Mouse (Mus musculus): Measurements from ENCODE around the gene Wdfy1. TPM values are rescaled to one million over a fixed set of nuclear protein-coding genes. Genes with fewer than 3 reads are reported as not detected.
A peak's percentile ranks its signal among the peaks of the same experiment; 100 is the strongest.

Wdfy1 gene
- total RNA-seq, 2 experiments from 2014 or later = 20.6 to 27.9 TPM

DNA sequence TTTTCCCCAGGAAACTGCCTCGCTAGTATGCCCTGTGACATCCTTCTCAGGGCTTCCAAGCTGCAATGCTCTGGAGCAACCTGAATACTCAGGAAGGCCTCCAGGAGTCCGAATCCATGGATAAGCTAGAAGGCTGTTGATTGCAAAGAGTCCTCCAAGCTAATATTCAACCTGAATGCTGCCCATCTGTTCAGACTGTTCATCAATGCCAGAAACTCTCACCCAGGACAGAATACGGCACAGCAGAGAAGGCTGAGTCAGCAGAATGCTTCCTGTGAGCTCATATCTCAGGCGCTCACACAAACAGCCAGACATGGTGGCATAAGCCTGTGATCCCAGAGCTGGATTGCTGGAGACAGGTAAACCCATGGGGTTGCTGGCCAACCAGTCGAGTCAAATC lies 62.9 kb downstream of the Wdfy1 start:
- no peak for DNase-seq (ENCODE audit: low spot score in 2 of 2)

DNA sequence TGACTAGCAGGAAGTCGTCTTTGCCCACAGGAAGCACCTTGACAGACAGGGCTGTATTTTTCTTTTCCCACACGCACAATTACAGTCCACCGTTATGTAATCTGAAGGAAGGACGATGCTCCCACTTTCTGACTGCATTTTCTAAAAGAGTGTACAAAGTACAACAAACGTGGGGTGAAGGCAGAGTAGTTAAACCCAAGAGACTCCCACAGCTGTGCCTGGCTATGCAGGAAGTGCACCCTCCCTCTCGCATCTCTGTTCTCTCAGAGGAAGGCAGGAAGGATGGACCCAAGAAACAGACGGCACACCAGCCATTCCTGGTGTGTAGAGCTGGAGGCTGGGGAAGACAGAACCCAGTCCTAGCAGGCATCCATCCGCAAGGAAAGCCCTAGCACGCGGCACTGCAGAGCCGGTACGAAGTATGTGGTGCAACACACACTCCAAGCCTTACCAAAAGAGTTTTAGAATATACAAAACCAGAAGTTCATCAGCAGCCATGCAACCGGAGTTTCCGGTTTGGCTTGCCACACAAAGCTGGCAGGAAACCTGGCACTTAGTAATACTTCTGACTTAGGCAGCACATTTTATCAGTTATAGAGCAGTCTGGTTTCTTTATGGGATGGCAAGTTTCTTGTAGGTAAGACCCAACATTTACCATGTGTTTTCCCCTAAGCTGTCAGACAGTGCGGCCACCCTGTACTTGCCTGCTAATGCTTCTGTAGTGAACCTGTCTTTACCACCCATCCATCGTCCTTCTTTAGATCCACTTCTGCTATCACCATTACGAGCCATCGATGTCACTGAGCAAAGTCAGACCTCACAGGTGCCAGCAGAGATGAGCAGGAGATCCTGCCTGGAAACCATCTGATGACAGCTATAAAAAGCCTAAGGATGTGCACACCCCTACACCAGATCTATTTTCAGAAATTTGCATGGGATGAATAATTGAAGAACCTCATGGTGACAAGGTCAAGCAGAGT lies 64.5 kb downstream of the Wdfy1 start:
- no peak for DNase-seq (ENCODE audit: low spot score in 2 of 2)

DNA sequence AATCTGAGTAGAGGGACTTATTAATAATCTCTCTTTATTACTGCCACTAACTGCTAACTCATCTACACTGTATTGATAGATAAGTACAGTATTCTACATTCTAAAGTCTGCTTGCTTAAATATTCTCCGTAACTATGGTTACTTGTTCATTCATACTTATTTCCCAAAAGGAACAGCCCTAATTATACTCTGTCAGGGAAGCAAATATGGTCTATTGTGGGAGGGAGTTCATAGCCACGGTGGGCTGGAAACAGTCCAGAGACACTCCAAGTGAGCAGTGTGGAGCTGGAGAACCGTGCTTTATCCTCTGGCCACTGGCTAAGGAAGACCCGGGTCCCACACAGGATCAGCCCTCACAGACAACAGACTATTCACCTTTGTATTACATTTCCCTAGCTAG lies 65.3 kb downstream of the Wdfy1 start:
- DNase-seq (ENCODE audit: low spot score in 2 of 2) = no peak

DNA sequence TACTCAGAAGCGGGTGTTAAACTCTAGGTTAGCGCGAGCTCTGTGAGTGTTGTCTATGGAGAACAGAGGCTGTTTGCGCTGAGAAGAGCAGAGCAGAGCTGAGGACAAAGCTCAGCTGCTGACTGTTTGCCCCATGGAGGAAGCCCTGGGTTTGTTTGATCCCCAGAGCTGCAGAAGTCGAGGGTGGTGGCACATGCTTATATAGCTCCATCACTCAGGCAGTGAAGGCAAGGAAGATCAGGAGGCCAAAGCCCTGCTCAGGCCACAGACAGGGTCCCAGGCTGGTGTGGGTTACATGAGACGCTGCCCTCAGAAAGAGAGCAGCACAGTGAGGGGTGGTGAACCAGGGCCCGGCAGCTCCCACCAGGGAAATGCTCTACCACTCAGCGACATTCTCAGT lies 65.7 kb downstream of the Wdfy1 start:
- no peak for DNase-seq (ENCODE audit: low spot score in 2 of 2)

DNA sequence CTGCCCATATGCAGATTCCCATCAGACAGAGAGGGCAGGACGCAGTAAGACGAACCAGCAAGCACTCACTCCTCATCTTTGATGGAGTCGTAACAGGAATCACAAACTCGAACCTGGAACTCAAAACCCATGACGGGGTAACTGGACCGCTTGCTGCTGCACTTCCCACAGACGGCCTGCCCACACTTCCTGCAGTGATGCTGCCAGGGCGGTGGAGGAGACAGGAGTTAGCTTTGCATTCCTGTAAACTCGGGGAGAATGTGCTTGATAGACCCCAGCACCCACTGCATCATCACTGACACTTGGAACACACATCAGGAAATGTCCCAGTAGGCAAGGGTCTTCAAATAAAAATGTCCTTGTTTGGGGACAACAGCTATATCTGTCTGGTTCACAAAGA lies 68.6 kb downstream of the Wdfy1 start:
- no peak for DNase-seq (ENCODE audit: low spot score in 2 of 2)

DNA sequence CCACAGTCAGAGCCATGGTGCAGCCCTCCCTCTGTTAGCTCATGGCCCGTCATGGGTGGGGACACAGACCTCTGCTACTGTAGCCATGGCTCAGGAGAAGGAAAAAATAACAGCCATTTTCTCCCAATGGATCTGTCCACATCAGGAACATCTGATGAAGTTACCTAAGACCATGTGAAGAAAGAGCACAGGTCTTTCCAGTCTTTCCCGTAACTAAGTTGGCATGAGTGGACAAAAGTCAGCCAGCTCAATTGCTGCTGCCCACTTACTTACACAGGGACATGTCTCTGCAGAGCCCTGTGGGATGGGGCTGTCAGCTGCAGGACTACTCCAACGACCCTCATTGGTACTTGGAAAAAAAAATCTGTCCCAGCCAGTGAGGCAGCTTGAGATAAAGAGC lies 69.2 kb downstream of the Wdfy1 start:
- no peak for DNase-seq (ENCODE audit: low spot score in 2 of 2)

DNA sequence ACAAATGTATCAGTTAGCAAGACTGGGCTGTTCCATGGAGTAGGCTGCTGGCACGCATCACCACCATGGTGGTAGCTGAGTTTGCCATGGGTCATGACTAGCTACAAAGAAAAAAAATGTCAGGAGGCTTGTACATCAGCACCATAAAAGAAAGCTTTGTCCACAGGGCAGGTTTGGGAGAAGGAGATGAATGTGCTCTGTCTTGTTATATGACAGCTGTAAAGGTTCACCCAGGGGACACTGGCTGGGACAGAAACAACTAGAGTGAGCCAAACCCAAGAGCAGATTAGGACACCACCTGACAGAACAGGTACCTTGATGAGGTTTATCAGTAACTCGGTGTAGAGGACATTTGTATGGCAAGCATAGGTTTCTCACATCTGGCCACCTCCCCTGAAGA lies 71.3 kb downstream of the Wdfy1 start:
- DNase-seq (ENCODE audit: low spot score in 2 of 2) = no peak

DNA sequence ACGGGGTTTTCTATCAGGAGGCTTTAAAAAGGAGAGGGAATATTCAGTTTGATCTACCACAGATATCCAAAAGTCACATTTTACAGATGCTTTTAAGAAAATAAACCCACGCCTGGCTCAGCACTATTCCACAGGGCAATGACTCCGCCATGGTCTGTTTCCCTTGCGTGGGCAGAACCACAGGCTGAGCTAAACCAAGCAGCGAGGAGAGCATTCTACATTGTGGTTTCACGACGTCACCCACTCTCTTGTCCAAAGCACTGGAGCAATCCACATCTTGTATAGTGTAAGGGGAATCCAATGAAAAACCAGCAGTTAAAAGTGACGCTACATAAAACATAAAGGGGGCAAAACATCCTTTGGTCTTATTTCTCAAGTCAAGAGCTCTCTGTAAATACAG lies 72.4 kb downstream of the Wdfy1 start:
- DNase-seq (ENCODE audit: low spot score in 2 of 2) = no peak

DNA sequence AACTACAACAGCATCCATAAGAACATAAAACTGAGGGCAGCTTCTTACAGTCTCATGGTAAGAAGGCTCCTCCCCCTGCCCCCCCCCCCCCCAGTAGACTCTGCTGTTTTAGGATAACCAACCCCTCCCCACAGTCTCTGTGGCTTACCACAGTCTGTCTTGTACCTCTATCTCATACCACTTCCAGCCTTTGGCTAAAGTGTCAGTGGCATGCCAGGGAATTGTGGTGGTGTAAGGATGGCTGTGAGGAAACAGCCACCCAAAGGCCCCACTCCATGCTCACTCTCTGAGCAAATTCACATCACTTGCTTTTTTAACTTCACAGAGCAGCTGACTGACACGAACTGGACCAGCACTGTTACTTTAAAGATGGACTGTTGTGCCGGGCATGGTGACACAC lies 77.4 kb downstream of the Wdfy1 start:
- no peak for DNase-seq (ENCODE audit: low spot score in 2 of 2)

DNA sequence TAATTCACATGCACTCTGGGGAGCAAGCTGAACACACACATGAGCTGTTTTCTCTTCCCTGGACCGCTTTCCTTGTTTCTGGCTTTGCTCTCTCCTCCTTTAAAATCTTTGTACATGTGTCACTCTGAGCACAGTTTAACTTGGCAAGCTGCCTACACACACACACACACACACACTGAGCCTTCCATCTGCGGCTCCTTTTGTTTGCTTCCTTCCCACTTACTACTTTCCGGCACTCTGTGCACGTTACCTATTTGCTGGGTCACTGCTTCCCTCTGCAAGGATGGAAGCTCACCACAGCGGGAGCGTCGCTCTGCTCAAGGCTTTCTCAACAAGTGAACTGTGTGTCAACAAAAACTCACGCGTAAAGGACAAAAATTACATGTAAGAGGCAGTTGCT lies 78.6 kb downstream of the Wdfy1 start:
- DNase-seq (ENCODE audit: low spot score in 2 of 2) = no peak

DNA sequence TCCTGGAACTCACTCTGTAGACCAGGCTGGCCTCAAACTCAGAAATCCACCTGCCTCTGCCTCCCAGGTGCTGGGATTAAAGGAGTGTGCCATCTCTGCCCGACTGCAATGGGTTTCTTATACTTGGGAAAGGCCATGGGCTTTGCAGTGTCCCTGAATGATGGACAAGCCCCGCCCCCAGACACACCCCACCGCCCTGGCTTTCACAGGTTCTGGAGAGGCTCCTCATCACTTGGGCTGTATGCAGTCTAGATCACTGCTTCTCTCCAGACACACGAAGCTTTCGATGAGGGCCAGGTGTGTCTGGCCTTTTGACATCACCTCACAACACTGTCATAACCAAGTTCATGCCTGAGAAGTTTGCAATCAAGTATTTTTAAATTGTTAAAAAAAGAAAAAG lies 79.0 kb downstream of the Wdfy1 start:
- no peak for DNase-seq (ENCODE audit: low spot score in 2 of 2)

DNA sequence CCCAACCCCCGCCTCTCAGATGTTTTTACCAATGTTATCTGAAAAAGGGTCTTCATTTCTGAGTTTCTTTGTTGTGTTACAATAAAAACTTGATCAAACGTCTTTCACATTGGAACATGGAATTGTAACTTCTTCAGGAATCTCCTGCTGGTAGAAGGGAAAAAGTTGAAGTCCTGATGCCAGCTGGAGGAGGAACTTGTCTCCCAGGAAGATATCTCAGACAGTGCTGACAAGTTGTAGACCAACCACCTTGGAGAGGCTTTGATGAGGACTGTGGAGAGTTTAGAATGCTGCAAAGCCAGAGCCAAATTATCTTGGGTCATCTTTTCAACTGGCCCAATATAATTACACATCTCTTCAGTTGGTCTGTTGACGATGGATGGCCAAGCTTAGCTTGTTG lies 83.5 kb downstream of the Wdfy1 start:
- DNase-seq (ENCODE audit: low spot score in 2 of 2) = no peak

DNA sequence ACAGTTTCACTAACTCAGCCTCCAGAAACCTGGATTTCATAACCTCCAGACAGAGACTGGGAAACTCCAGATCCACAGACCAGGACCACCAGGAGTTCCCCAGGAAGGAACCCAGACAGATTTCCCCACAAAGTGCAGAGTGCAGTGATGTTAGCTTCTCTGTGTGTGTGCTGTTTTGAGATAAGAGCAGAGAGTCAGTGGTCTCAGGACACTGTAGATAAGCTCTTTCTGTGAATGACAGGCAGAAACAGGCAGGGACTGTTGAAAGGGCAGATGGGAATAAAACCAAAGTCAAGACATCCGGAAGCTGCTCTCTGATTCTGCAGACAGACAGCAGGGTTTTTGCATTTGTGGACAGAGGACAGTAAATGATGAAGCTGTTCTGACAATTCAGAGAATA lies 88.7 kb downstream of the Wdfy1 start:
- DNase-seq (ENCODE audit: low spot score in 2 of 2) = no peak

DNA sequence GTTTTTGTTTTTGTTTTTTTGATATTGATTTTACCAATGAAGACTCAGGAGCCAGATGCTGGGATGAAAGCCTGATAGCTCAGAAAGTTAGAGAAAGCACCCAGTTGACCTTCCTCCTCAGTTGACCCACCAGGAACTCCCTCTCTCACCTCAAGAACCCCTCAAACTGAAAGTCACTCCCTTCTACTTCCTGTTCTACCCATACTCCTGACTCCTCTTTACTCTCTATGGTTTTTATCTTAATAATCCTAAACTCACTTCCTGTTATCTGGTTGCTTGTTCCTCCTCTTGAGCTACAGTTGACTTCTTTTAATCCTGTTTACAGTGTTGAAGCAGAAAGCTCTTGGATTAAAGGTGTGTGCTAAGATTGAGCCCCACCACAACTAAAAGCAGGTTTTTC lies 91.9 kb downstream of the Wdfy1 start:
- no peak for DNase-seq (ENCODE audit: low spot score in 2 of 2)

DNA sequence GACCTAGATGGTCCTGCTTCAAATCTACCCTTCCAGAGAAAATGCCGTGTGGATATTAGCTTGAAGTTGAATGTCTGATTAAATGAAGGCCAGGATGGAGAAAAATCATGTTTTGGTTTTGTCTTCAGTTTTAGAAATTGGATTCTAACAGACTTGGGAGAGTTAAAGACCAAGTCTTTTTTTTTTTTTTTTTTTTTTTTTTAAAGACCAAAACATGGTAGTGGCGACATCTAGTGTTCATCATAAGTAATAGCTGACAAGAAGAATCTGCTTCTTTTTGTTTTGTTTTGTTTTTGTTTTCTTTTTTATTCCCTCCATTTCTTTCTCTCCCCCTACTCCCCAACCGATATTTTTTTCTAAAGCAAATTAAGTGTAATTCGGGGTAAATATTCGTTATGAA lies 93.0 kb downstream of the Wdfy1 start:
- DNase-seq (ENCODE audit: low spot score in 2 of 2) = no peak

DNA sequence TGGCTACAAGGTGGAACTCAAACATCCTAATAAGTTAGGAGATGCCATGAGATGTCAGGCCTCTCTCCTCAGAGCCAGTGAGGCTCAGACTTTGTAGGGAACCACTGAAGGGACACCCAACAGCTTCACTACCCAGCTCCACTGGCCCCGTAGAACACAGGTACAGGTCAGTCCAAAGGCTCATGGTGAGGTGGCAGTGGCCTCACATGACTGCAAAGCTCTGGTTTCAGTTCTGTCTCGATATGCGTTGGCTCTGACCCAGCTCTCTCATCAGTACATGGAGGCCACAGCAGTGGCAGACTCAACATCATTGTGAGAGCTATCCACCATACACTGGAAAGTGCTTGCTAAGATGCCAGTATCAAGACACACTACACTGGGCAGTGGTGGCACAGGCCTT lies 95.2 kb downstream of the Wdfy1 start:
- no peak for DNase-seq (ENCODE audit: low spot score in 2 of 2)

DNA sequence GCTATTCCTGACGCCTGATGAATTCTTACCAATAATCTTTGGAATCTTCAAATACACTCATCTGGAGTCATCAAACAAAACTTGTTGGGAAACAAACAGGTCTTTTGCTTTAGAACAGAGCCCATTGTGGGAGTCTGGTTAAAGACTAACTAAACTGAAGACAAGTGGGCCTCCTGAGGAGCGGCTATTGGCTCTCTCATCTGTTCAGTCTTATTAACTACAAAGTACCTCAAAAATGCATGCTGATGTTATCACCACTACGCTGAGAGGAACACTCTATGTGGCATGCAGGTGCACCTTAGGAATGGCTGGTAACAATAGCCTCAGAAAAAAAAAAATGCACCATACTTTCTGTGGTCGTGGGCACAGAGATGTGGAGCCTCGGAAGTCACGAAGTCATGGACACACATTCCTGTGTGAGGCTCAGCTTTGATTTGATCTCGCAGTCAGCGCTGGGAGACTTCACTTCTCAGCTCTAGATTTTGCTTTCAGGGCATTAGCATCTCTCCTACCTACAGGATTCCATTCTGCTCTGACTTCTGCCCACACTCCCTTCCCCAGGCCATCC lies 97.7 kb downstream of the Wdfy1 start:
- no peak for DNase-seq (ENCODE audit: low spot score in 2 of 2)

DNA sequence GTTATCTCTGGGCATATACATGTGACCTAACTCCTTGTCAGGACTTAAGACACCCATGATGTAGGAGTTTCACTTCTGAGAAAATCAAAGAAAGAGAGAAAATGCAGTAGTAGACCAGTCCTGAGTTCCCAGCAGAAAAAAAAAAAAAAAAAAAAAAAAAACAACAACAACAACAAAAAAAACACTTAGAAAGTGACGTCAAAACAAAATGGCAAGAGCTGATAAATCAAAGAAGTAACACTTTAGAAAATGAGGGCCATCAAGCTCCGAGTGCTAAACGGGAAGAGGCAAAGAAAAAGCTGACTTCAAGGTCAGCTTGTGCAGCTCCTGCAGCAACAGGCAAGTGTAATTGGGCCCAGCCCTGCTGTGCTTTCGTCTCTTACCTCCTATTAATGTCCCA lies 100.2 kb downstream of the Wdfy1 start:
- DNase-seq (ENCODE audit: low spot score in 2 of 2) = no peak

DNA sequence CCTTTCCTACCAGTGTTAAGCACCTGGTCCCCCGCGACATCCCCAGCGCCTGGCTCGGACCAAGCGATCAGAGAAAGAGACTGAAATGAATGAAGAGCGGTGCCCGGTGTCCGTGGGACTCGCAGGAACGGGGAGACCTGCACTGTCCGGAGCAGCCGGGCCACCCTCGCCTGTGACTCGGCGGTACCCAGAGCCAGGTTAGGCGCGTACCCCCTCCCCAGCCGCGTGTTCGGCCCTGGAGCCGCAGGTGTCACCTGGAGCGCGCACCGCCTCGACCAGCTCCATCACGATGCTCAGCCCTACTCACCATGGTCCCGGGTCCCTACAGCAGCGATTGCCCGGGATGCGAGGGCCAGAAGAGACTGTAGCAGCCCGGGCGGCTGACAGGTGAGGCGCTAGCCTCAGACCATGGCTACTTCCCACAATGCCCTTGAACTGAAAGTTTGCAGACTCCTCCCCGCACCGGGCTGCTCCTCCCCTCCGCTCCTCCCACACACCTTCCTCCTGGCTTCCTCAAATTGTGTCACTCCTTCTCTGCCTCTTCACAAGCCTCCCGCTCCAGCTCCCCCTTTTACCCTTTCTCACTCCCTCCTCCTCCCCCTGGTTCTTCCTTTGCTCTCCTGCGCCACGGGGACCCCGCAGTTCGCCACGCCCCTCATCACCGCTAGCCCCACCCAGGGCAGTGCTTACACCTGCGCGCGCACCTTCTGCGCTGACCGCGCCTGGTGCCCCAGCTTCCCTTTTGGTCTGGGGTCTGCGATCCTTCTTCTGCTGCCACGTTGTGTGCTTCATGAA lies 104.2 kb downstream of the Wdfy1 start, which contains the start of gene Ap1s3:
Gene Ap1s3 (minus strand): TSS at position 430 of the 795 bp plus-strand sequence.
- DNase-seq (ENCODE audit: low spot score in 2 of 2) = peak in 1 of 2 experiments; percentile 9

DNA sequence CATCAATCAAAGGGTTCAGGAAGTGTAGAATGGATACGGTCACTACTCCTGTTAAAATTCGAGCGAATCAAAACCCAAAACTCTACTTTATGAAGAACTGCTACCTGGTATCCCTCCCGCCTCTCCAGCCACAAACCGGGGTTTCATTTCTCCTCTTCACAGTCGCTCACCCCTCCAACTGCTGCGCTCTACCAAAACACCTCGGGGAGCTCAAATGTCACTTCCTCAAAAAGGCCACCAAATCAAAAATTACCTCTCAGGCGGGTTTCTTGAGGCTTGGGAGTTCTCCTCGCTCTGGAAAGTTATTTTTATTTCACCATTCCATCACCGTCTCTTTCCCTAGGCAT lies 104.8 kb downstream of the Wdfy1 start:
- no peak for DNase-seq (ENCODE audit: low spot score in 2 of 2)

DNA sequence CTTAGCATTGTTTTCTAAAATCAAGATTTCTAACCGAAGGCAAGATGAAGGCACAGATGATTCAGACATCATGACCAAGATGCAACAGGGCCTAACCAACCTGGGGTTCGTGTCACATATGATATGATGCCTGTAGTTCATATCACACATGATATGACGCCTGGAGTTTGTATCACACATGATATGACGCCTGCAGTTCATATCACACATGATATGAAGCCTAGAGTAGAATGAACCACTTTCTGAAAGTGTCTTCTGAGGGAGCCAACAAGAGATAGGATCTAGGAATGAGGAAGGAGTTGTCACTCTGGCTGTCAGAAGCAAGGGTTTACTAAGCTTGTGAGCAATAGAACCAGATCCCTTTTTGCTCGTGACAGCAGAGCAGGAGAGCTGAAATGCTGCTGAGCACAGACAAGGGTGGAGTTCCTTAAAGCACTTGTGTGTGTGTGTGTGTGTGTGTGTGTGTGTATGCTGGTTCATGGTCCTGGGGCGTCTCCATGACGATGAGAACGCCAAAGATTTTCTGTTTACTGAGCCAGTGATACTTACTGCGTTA lies 106.4 kb downstream of the Wdfy1 start:
- DNase-seq (ENCODE audit: low spot score in 2 of 2) = no peak

DNA sequence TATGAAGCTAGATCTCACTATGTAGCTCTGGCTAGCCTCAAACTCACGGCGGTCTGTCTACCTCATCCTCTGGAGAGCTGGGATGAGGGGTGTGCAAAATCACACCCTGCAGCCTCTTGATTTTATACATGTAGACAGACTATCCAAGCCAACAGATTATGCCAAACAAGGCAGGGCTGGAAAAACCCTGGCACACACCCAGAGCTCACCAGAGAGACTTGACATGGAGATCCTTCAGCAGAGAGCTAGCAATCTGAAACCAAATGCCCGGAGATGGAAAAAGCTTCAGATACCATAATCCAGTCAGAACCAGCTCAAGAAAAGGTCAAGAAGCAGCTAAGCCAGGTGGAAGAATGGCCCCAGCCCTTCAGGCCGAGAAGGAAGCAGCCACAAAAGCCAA lies 111.0 kb downstream of the Wdfy1 start:
- no peak for DNase-seq (ENCODE audit: low spot score in 2 of 2)

All from gastrocnemius, postnatal 4 days (tissue).